Mouse (Mus musculus) hindbrain, embryonic 10.5 days (tissue): ENCODE data around the gene Spryd4. TPM values are rescaled to one million over a fixed set of nuclear protein-coding genes. Genes with fewer than 3 reads are reported as not detected.
"Not testable (repeated sequence)": the region's sequence is repeated elsewhere in the genome, so short reads cannot be mapped to it uniquely, and the experiment has no call there.

ENCODE experiments used
- DNase-seq: peaks from one replicate; pipeline ENCODE4 v3.0.0-alpha.2; 2017; ENCODE audit warnings: low spot score
- H3K27ac ChIP-seq: fragments of 300-500 bp; sonication (generic); 2 replicates; pipeline ENCODE4 v1.5.1; 2016; ENCODE audit warnings: mild to moderate bottlenecking, moderate library complexity
- H3K27me3 ChIP-seq: fragments of 300-500 bp; sonication (generic); 2 replicates; pipeline ENCODE4 v1.6.1; 2016; ENCODE audit warnings: mild to moderate bottlenecking; ENCODE audit not compliant: poor library complexity, insufficient read depth, severe bottlenecking
- H3K36me3 ChIP-seq: fragments of 300-500 bp; sonication (generic); 2 replicates; pipeline ENCODE4 v1.6.1; 2016; ENCODE audit warnings: mild to moderate bottlenecking, moderate library complexity
- H3K4me1 ChIP-seq: fragments of 300-500 bp; sonication (generic); replicated peaks from 2 replicates; pipeline ENCODE4 v1.6.1; 2016; ENCODE audit warnings: mild to moderate bottlenecking
- H3K4me3 ChIP-seq: fragments of 300-500 bp; sonication (generic); 2 replicates; pipeline ENCODE4 v1.5.1; 2016; ENCODE audit warnings: mild to moderate bottlenecking, moderate library complexity
- H3K9me3 ChIP-seq: fragments of 300-500 bp; sonication (generic); 2 replicates; pipeline ENCODE4 v1.6.1; 2016; ENCODE audit warnings: mild to moderate bottlenecking, moderate library complexity
- WGBS: fragments of 180-500 bp; shearing (Covaris S2); methylation state at CpG from one replicate; pipeline ENCODE4 v1.1.7; 2016; 5-methylcytosine and 5-hydroxymethylcytosine counted together
- polyA plus RNA-seq: library from polyadenylated mRNA; unstranded; fragments of >200 nt; fragmentation: Nextera tagmentation; extraction: Ambion mirVana; gene quantifications from 2 replicates; pipeline ENCODE4 v1.2.1, GENCODE M21; 2016

The Spryd4 gene
- polyA plus RNA-seq, 1 experiment from 2014 or later, result 27.5 TPM

DNA sequence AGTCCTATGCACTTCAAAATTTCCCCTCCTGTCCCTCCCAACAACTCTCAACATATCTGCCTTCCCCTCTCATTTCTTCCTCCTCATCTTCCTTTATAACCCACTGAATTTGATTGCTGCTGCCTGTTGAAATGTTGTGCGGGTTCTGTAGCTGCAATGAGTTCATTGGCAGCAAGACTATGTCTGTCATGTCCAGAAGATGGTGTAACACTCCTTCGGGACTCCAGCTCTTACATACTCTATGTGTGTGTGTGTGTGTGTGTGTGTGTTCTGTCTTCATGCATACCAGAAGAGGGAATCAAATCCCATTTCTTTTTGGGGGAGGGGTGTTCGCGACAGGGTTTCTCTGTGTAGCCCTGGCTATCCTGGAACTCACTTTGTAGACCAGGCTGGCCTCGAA is 3.4 kb upstream of the Spryd4 start:
- 83% methylated on average over 5 of the region's 5 CpGs for WGBS
- Histone ChIP-seq H3K4me3 (no peak overlapping the region), H3K36me3 (no peaks in the 10 kb centered on the region), H3K4me1 (peaks cover 20% of the 10 kb centered on the region), H3K27ac (no peak overlapping the region), H3K27me3 (peaks cover 16% of the 10 kb centered on the region), H3K9me3 (no peaks in the 10 kb centered on the region)
- DNase-seq, result no peak

DNA sequence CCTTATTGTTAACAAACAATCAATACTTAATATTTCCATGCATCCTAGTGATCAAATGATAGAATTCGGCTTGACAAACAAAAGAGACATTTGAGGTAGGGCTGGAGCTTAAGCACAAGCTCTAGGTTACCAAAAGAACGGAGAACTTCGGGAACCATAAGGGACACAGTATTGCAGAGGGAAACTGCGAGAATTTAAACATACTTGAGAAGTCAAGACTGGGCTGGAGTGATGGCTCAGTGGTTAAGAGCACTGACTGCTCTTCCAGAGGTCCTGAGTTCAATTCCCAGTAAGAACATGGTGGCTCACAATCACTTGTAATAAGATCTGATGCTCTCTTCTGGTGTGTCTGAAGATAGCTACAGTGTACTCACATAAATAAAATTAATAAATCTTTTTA is 2.5 kb upstream of the Spryd4 start:
- Histone ChIP-seq H3K4me1 (peaks cover 21% of the 10 kb centered on the region), H3K27me3 (peaks cover 16% of the 10 kb centered on the region)
- not testable (repeated sequence) for H3K9me3 ChIP-seq, H3K27ac ChIP-seq, H3K36me3 ChIP-seq, H3K4me3 ChIP-seq, DNase-seq
- WGBS, result 90% methylated on average over 4 of the region's 4 CpGs

DNA sequence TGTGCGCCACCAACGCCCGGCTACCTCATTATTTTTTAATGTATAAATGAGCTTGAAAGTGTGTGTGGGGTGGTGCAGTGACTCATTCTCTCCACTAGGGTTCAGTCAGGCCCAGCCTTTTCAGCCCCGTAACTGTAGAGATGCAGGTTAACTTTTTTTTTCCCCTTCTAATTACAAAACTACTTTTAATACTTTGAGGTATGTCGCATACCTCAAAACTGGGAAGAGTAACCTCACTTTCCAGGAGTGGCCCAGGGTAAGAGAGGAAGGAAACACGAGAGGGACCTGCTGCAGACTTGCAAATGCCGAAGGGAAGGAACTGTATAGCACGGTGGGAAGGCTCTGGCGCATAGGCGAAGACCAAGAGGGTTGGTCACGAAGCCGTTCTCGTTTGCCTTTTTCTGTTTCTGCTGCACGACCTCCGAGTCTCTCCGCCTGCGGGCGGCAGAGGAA is 1.3 kb upstream of the Spryd4 start:
- Histone ChIP-seq H3K27ac (peak overlapping the region; percentile 41; the same call in 1 of the 2 replicates), H3K9me3 (no peaks in the 10 kb centered on the region), H3K4me3 (peak overlapping the region; percentile 48), H3K36me3 (peaks cover 5% of the 10 kb centered on the region), H3K27me3 (peaks cover 16% of the 10 kb centered on the region), H3K4me1 (peaks cover 21% of the 10 kb centered on the region)
- DNase-seq, result peak; percentile 65
- WGBS, result 3% methylated on average over 18 of the region's 18 CpGs

DNA sequence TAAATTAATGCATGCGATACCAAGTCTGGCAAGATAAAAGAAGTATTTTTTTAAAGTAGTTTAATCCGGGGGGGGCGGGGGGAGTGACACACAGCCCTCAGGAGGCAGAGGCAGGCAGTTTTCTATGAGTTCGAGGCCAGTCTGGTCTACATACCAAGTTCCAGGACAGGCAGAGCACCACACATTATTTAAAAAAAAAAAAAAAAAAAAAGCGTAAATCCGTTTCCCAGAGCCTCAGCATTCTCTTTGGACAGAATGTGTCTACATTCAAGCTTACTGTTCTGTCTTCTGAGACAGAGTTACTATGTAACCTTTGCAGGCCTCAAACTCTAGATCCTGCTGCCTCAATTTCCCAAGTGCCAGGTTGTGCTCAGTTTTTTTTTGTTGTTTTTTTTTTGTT is 541 bp upstream of the Spryd4 start:
- Histone ChIP-seq H3K4me1 (peaks cover 21% of the 10 kb centered on the region), H3K4me3 (peak overlapping the region; percentile 72), H3K9me3 (no peaks in the 10 kb centered on the region), H3K27ac (peak overlapping the region; percentile 85), H3K27me3 (peaks cover 16% of the 10 kb centered on the region), H3K36me3 (peaks cover 5% of the 10 kb centered on the region)
- WGBS, result 54% methylated on average over 6 of the region's 6 CpGs
- no peak for DNase-seq

DNA sequence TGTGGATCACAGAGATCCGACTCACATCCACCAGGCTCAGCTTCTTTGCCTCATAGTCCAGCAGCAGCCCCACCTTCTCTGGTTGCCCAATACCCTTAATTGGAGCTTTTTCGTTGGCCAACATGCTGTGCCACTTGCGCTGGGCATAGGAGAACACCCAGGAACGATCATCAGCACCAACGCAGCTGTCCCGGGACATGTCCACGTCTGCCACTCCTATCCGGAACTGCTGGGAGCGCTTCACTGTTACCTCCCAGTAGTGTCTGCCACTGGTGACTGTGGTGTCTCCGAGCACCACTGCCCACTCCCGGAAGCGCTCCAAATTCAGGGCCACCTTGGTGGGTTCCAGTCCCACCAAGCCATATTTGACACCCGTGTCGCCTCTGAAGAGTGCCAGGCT is 653 bp downstream of the Spryd4 start:
- peak overlapping the region; percentile 72 for H3K4me3 ChIP-seq
- H3K4me1 ChIP-seq, result peaks cover 21% of the 10 kb centered on the region
- peaks cover 16% of the 10 kb centered on the region for H3K27me3 ChIP-seq
- peak overlapping the region; percentile 85 for H3K27ac ChIP-seq
- no peaks in the 10 kb centered on the region for H3K9me3 ChIP-seq
- H3K36me3 ChIP-seq, result peaks cover 15% of the 10 kb centered on the region
- DNase-seq, result no peak
- 38% methylated on average over 14 of the region's 14 CpGs for WGBS

DNA sequence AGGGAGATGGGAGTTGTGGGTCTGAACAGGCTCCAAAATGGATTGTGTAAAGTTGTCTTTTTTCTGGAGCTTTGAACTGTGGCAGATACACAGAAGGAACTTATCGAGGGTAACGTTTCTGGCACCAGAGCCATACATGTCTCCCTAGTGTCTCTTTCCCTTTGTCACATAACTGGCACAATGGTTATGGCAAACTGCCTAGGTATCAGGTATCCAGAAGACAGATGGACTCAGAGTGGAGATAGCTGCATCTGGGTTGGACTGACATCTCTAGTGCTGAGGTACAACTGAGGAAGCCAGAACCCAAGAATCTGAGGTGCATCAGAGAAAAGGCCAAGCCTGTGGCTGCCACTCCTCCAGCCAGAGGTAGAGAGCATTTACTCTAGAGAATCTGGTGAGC is 1.5 kb downstream of the Spryd4 start:
- peaks cover 21% of the 10 kb centered on the region for H3K4me1 ChIP-seq
- peaks cover 16% of the 10 kb centered on the region for H3K27me3 ChIP-seq
- no peaks in the 10 kb centered on the region for H3K9me3 ChIP-seq
- WGBS, result 88% methylated on average over 2 of the region's 2 CpGs
- H3K4me3 ChIP-seq, result peak overlapping the region; percentile 72
- peaks cover 15% of the 10 kb centered on the region for H3K36me3 ChIP-seq
- no peak for DNase-seq
- no peak overlapping the region for H3K27ac ChIP-seq

DNA sequence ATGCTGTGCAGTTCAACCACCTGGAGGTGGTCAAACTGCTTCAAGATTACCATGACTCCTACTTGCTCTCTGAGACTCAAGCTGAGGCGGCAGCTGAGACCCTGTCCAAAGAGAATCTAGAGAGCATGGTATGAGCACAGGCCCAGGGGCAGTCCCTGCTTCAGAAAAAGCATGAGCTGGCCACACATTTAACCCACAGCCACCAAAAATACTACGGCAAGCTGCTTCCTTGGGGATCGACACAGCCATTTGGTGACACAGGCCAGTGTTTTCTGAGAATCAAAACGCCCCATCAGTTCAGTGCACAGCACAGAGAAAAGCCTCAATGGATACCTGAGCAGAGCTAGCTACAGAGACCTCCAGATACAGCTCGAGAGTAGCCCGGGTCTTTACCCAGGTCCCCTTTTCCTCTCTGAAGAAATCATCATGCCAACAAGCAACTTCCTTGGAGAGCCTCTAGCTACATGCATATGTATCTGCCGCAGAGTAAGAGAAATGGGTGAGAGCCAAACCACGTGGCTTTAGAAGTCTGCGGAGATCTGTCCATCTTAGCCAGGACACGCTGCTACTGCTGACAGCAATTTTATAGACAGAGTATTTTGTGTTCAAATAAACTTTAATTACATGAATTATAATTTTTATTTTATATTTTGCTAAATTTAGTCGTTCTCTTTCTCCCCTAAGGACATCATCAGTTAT is 2.1 kb downstream of the Spryd4 start:
- 94% methylated on average over 11 of the region's 11 CpGs for WGBS
- no peak overlapping the region for H3K27ac ChIP-seq
- peaks cover 15% of the 10 kb centered on the region for H3K36me3 ChIP-seq
- H3K4me3 ChIP-seq, result no peak overlapping the region
- peaks cover 14% of the 10 kb centered on the region for H3K27me3 ChIP-seq
- peaks cover 21% of the 10 kb centered on the region for H3K4me1 ChIP-seq
- no peak for DNase-seq
- no peaks in the 10 kb centered on the region for H3K9me3 ChIP-seq

DNA sequence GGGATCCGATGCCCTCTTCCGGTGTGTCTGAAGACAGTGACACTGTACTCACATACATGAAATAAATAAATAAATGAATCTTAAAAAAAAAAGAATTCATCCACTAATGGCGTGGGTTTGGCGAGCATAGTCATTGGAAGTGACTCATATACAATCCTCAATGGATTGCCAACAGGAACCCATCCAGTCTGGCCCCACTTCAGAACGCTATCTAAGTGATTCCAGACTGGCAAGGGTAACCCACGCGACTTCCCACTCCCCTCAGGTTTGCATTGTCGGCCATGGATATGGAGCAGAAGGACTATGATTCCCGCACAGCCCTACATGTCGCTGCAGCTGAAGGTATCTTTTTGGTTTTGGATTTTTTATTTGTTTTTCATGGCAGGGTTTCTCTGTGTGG is 3.3 kb downstream of the Spryd4 start:
- peaks cover 25% of the 10 kb centered on the region for H3K4me1 ChIP-seq
- peaks cover 4% of the 10 kb centered on the region; the same call in 1 of the 2 replicates for H3K27me3 ChIP-seq
- no peaks in the 10 kb centered on the region for H3K9me3 ChIP-seq
- peaks cover 15% of the 10 kb centered on the region for H3K36me3 ChIP-seq
- H3K27ac ChIP-seq, result no peak overlapping the region
- no peak overlapping the region for H3K4me3 ChIP-seq
- DNase-seq, result no peak
- 95% methylated on average over 10 of the region's 10 CpGs for WGBS

DNA sequence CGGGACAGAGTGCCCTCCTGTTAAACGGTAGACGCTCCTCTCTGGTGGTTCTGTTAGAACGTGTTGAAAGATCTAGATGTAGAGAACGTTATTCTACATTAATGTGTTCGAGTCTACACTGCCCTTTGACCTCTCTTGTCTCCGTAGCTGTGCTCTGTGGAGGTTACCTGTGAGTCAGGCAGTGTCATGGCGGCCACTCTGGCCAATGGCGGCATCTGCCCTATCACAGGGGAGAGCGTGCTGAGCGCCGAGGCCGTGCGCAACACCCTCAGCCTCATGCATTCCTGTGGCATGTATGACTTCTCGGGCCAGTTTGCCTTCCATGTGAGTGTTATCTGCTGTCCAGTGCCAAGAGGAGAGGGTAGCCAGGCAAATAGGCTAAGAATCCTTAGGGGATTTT is 6.7 kb downstream of the Spryd4 start:
- no peaks in the 10 kb centered on the region for H3K27me3 ChIP-seq
- 89% methylated on average over 15 of the region's 15 CpGs for WGBS
- DNase-seq, result no peak
- H3K27ac ChIP-seq, result no peak overlapping the region
- H3K4me3 ChIP-seq, result no peak overlapping the region
- H3K9me3 ChIP-seq, result no peaks in the 10 kb centered on the region
- H3K36me3 ChIP-seq, result peaks cover 15% of the 10 kb centered on the region
- peaks cover 11% of the 10 kb centered on the region; the same call in 1 of the 2 replicates for H3K4me1 ChIP-seq

DNA sequence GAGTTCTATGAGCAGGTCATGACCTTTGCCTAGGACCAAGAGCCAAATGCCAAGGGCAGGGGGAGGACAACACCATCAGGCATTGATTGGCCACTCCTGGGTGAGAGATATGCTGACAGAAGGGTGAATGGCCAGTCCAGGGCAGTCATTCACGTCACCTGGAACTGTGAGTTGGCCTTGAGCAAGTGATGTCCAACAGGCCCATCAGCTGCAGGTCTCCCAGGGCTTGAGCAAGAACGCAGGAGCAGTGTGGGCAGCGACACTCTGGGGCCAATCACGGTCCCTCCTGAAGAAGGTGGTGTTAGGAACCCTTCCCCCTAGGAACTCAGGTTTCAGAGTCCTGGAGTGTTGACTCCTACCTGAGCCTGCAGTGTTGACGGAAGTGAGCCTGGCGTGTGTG is 9.8 kb downstream of the Spryd4 start:
- peaks cover 4% of the 10 kb centered on the region for H3K27me3 ChIP-seq
- H3K36me3 ChIP-seq, result peaks cover 7% of the 10 kb centered on the region
- H3K4me3 ChIP-seq, result no peak overlapping the region
- H3K4me1 ChIP-seq, result 0 out of 2 replicates have a peak, but pooled peaks cover 11% of the 10 kb centered on the region
- no peaks in the 10 kb centered on the region for H3K9me3 ChIP-seq
- WGBS, result 74% methylated on average over 6 of the region's 6 CpGs
- DNase-seq, result no peak
- no peak overlapping the region for H3K27ac ChIP-seq

DNA sequence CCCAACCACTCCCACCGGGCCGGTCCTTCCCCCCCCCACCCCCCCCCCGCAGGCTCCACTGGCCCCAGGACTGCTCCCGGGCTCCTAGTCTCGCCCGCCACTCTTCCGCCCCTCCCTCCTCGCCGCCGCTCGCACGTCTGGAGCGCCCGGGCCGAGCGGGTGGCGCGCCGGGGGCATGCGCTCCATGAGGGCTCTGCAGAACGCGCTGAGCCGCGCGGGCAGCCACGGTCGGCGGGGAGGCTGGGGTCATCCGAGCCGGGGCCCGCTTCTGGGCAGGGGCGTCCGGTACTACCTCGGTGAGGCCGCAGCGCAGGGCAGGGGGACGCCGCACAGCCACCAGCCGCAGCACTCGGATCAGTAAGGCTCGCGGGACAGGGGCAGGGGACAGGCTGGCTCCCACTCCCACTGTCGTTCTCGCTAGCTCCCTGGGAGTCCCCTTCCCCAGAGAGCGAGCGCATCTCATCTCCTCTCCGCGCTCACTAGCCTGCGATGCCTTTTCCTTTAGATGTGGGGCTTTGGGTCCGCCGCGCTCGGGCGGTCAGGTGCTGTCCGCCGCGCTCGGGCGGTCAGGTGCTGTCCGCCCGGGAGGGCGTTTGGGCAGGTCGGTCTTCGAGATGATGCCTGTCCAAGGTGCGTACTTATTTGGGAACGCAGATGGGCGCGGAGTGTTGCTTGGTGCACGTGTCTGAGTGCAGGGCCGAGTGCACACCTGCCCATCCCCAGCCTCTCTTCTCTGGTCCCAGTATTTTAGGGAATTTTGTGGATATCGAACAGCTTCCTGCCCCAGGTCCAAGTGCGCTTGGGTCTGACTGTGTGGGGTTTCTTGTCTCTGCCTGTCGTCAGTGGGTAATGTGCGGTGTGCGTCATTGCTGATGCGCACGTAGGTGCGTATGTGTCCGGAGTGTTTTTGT is 16.8 kb downstream of the Spryd4 start:
- Histone ChIP-seq H3K4me1 (peaks cover 16% of the 10 kb centered on the region), H3K27me3 (peaks cover 35% of the 10 kb centered on the region), H3K36me3 (no peaks in the 10 kb centered on the region), H3K27ac (peak overlapping the region; percentile 82), H3K9me3 (no peaks in the 10 kb centered on the region), H3K4me3 (peak overlapping the region; percentile 89)
- DNase-seq, result no peak
- WGBS, result 1% methylated on average over 76 of the region's 79 CpGs

DNA sequence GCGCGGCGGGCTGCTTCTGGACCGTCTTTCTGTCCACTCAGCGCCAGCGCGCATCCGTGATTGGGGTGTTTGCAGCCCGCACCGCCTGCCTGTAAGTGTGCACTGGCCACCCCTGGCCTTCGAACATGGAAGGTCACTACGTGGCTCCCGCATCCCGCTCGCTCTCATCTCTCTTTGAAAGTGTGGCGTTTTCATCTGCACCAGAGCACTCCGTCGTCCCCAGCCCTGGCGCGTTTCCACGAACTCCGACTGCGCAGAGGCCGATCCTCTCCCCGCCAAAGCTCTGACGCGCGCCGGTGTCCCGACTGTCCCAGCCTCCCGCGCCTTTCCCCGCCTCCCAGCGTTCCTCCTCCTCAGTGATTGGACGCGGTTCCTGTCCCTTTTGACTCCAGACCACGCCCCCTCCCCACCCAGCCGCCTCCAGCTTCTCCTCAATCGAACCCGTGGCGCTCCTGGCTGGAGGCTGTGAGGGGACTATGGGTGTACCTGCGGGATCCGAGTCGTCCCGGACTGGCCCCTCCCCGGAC is 17.5 kb downstream of the Spryd4 start, which contains the start of gene Gls2:
Gls2 (plus strand) TSS at position 434 of the 527 bp plus-strand sequence.
- Histone ChIP-seq H3K4me3 (peak within 1 kb of the TSS; percentile 89), H3K27me3 (peaks cover 35% of the 10 kb centered on the region), H3K9me3 (no peaks in the 10 kb centered on the region), H3K36me3 (no peaks in the 10 kb centered on the region), H3K4me1 (peaks cover 16% of the 10 kb centered on the region), H3K27ac (peak within 1 kb of the TSS; percentile 82)
- DNase-seq, result peak; percentile 98
- WGBS, result under 1% methylated on average over 45 of the region's 46 CpGs

DNA sequence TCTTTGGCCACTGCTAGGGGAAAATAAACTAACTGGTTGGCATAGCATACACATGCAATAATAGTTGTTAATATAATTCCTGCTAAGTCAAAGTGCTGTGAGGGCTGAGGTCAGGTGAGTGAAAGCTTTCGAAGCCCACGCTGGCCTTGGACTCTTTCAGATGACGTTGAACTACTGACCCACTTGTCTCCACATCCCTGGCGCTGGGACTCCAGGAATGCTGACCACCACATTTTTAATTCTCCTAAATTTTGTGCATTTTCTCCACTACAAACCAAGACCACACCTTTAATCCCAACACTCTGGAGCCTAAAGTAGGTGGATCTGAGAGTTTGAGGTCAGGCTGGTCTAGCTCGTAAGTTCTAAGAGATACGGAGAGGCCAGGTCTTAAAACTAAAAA is 18.5 kb downstream of the Spryd4 start:
- Histone ChIP-seq H3K36me3 (no peaks in the 10 kb centered on the region), H3K27ac (no peak overlapping the region), H3K4me3 (no peak overlapping the region), H3K27me3 (peaks cover 35% of the 10 kb centered on the region), H3K4me1 (peaks cover 16% of the 10 kb centered on the region), H3K9me3 (no peaks in the 10 kb centered on the region)
- 86% methylated on average over 6 of the region's 6 CpGs for WGBS
- DNase-seq, result no peak
